Mouse (Mus musculus) hindbrain, embryonic 10.5 days (tissue): ENCODE measurements around the gene Tmem235. TPM values are rescaled to one million over a fixed set of nuclear protein-coding genes. Genes with fewer than 3 reads are reported as not detected.
A peak's percentile ranks its signal among the peaks of the same experiment; 100 is the strongest.
"Not testable (repeated sequence)": the region's sequence is repeated elsewhere in the genome, so short reads cannot be mapped to it uniquely, and the experiment has no call there.

Experiments
- DNase-seq: peaks from one replicate; pipeline ENCODE4 v3.0.0-alpha.2; 2017; ENCODE audit warnings: low spot score
- H3K27ac ChIP-seq: fragments of 300-500 bp; sonication (generic); 2 replicates; pipeline ENCODE4 v1.5.1; 2016; ENCODE audit warnings: mild to moderate bottlenecking, moderate library complexity
- H3K27me3 ChIP-seq: fragments of 300-500 bp; sonication (generic); 2 replicates; pipeline ENCODE4 v1.6.1; 2016; ENCODE audit warnings: mild to moderate bottlenecking; ENCODE audit not compliant: poor library complexity, insufficient read depth, severe bottlenecking
- H3K36me3 ChIP-seq: fragments of 300-500 bp; sonication (generic); 2 replicates; pipeline ENCODE4 v1.6.1; 2016; ENCODE audit warnings: mild to moderate bottlenecking, moderate library complexity
- H3K4me1 ChIP-seq: fragments of 300-500 bp; sonication (generic); replicated peaks from 2 replicates; pipeline ENCODE4 v1.6.1; 2016; ENCODE audit warnings: mild to moderate bottlenecking
- H3K4me3 ChIP-seq: fragments of 300-500 bp; sonication (generic); 2 replicates; pipeline ENCODE4 v1.5.1; 2016; ENCODE audit warnings: mild to moderate bottlenecking, moderate library complexity
- H3K9me3 ChIP-seq: fragments of 300-500 bp; sonication (generic); 2 replicates; pipeline ENCODE4 v1.6.1; 2016; ENCODE audit warnings: mild to moderate bottlenecking, moderate library complexity
- WGBS: fragments of 180-500 bp; shearing (Covaris S2); methylation state at CpG from one replicate; pipeline ENCODE4 v1.1.7; 2016; 5-methylcytosine and 5-hydroxymethylcytosine counted together
- polyA plus RNA-seq: library from polyadenylated mRNA; unstranded; fragments of >200 nt; fragmentation: Nextera tagmentation; extraction: Ambion mirVana; gene quantifications from 2 replicates; pipeline ENCODE4 v1.2.1, GENCODE M21; 2016

The Tmem235 gene
- polyA plus RNA-seq, 1 experiment from 2014 or later, result not detected

DNA sequence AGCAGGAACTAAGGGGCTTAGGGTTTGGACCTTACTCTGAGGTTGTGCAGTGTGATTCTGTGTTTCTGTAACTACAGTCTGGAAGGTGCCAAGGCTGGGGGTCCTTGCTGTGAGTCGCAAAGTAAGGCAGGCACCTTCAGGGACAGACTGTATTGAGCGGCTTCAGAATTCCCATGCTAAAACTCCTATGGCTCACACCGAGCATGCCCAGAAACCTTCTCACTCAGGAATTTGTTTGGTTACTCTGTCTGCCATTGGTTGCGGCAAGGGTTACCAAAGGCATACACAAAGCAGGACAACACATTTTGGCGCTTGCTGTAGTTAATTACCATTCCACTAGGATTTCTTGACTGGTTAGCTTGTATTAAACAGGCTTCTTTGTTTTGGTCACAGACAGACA is 34.4 kb upstream of the Tmem235 start:
- Histone ChIP-seq H3K4me3 (peak overlapping the region; percentile 73), H3K9me3 (no peaks in the 10 kb centered on the region), H3K27me3 (no peaks in the 10 kb centered on the region), H3K27ac (peak overlapping the region; percentile 95), H3K36me3 (peaks cover 30% of the 10 kb centered on the region), H3K4me1 (peaks cover 64% of the 10 kb centered on the region)
- WGBS, result 12% methylated on average over 5 of the region's 5 CpGs
- no peak for DNase-seq

DNA sequence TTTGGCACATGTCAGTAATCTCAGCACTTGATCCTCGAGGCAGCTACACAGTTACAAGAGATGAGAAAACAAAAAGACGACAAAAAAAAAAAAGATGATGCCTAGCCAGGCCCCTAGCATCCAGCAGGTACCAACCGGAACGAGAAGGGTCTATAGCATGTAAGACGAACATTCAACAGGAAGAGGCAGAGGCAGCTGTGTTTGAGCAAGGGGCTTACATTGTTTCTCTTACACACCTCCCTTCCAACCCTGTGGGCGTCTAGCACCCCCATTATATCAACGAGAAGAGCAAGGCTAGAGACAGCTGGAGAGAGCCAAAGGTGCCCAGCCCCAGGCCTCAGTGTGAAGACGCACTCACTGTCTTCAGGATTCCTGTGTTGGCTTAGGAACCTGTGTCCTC is 33.6 kb upstream of the Tmem235 start:
- no peak for DNase-seq
- Histone ChIP-seq H3K27me3 (no peaks in the 10 kb centered on the region), H3K4me1 (peaks cover 62% of the 10 kb centered on the region), H3K27ac (no peak overlapping the region), H3K36me3 (peaks cover 23% of the 10 kb centered on the region), H3K4me3 (peak overlapping the region; percentile 73; the same call in 1 of the 2 replicates), H3K9me3 (no peaks in the 10 kb centered on the region)
- WGBS, result 77% methylated on average over 8 of the region's 8 CpGs

DNA sequence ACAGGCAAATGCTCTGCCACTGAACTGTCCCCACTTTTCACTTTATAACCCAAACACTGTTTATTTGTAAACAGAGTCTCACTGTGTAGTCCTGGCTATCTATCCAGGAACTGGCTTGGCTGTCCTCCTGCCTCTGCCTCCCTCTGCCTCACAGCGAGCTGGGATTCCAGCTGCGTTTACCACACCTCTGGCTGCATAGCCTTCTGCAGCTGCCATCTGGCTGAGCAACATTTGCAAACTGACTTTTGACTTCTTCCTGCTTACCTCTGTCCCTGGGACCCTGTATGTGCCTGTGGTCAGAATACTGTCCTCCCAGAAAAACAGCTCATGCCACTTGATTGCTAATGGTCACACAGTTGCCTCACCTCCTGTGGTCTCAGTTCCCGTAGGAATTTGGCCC is 33.2 kb upstream of the Tmem235 start:
- no peak for DNase-seq
- H3K36me3 ChIP-seq, result peaks cover 18% of the 10 kb centered on the region
- WGBS, result 63% methylated on average over 3 of the region's 3 CpGs
- peaks cover 66% of the 10 kb centered on the region for H3K4me1 ChIP-seq
- H3K27me3 ChIP-seq, result no peaks in the 10 kb centered on the region
- no peaks in the 10 kb centered on the region for H3K9me3 ChIP-seq
- no peak overlapping the region for H3K27ac ChIP-seq
- H3K4me3 ChIP-seq, result no peak overlapping the region

DNA sequence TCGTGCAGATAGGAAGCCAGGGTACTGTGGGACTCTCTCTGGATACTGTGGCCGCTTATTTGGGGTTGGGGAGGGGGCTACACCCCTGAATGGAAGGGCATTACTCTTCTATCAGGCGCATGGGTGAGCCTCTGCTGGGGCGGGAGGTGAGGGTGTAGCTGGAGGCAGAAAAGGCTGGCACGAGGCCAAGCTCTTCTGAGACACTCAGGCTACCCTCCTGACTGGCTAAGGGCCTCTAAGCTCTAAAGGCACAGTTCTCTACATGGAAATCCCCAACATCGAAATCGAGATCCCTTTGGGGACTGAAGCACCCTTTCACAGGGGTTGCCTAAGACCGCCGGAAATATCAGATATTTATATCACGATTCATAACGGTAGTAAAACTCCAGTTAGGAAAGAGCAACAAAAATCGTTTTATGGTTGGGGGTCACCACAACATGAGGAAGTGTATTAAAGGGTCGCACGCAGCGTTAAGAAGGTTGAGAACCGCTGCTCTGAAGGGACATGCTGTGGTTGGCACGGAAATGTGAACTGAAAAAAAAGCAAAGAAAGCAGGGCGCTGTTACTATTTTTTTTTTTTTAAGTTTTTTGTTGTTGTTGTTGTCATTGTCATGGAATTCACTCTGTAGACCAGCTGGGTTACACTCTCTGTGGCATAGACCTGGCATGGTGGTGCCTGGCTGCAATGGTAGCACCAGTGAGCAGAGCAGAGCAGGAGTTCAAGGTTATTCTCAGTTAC is 32.2 kb upstream of the Tmem235 start:
- Histone ChIP-seq H3K9me3 (no peaks in the 10 kb centered on the region), H3K36me3 (peaks cover 9% of the 10 kb centered on the region), H3K27me3 (no peaks in the 10 kb centered on the region), H3K27ac (0 out of 2 replicates have a peak overlapping the region, but pooled peaks have one; percentile 13), H3K4me1 (peaks cover 65% of the 10 kb centered on the region), H3K4me3 (no peak overlapping the region)
- no peak for DNase-seq
- 90% methylated on average over 18 of the region's 18 CpGs for WGBS

DNA sequence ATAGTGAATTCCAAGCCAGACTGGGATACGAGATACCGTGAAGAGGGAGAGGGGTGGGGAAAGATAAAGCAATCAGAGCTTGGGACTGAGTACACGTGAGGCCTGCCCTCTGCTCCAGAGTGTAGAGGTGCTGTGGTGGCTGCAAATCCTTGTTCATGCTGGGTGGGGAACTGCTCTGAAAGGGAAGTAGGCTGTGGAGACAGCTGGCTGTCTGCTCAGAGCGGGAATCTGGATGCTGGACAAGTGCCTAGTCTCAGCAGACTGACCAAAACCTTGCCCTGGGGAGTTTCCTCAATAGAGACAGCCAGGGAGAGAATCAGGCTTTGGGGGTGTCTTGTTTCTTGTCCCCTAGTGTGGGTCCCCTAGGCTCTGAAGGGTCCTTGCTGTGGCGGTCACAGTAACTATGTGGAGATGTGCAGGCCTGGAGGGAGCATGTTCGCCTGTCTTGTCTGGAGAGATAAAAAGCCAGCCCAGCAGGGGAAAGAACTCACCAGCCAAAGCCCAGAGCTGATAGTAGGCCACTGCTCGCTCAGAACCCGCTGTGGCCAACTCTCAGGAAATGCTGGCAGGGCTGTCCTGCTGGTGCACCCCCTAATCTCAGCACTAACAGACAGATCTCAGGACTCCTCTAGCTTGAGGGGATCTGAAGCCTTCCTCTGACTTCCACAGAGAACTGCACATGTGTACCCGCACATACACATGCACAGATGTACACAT is 31.5 kb upstream of the Tmem235 start:
- 63% methylated on average over 9 of the region's 9 CpGs for WGBS
- no peak for DNase-seq
- H3K27ac ChIP-seq, result peak overlapping the region; percentile 13
- no peak overlapping the region for H3K4me3 ChIP-seq
- H3K27me3 ChIP-seq, result no peaks in the 10 kb centered on the region
- H3K9me3 ChIP-seq, result no peaks in the 10 kb centered on the region
- peaks cover 61% of the 10 kb centered on the region for H3K4me1 ChIP-seq
- H3K36me3 ChIP-seq, result peaks cover 1% of the 10 kb centered on the region

DNA sequence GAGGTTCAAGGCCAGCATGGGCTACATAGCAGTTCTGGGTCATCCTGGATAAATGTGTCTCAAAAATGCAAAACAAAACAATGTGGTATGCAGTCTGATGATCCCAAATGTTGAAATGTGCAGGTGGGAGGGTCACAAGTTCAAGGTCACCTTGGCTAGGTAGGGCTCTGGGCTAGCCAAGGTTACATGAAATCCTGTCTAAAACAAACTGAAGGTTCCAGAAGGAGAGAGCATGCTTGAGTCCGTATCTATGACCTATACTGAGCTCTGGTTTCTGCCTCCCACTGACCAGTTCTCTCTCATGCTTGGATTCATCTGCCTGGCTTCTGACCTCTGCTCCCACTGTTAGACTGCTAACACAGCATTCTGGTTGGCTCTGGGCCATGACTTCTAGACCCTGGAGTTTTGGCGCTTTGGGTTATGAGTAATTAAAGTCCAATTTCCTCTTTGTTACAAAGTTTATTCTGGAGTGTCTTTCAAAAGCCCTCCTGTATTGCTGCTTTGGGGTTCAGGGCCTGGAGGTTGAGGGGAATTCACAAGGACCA is 30.8 kb upstream of the Tmem235 start:
- Histone ChIP-seq H3K27ac (no peak overlapping the region), H3K4me1 (peaks cover 56% of the 10 kb centered on the region), H3K9me3 (no peaks in the 10 kb centered on the region), H3K4me3 (no peak overlapping the region), H3K36me3 (no peaks in the 10 kb centered on the region), H3K27me3 (no peaks in the 10 kb centered on the region)
- DNase-seq, result no peak
- 82% methylated on average over 2 of the region's 2 CpGs for WGBS

DNA sequence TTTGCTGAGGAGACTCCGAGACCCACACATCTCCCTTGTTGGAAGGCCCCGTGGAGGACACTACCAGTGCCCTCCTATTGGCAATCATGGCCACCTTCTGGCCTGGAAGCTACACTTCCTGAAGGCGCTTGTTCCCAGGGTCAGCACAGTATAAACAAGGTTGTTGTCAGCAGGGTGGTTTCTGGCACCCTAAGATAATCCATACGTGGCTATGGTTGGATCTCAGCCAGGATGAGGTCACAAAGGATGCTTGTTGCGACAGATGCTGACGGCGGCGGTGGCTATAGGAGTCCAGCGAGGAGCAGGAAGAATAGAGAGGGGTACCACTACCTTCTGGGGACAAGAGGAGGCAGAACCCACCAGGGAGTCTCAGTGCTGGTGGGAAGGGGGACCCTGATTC is 30.2 kb upstream of the Tmem235 start:
- H3K4me1 ChIP-seq, result peaks cover 49% of the 10 kb centered on the region
- WGBS, result 85% methylated on average over 9 of the region's 9 CpGs
- no peaks in the 10 kb centered on the region for H3K9me3 ChIP-seq
- no peaks in the 10 kb centered on the region for H3K27me3 ChIP-seq
- no peak overlapping the region for H3K27ac ChIP-seq
- H3K4me3 ChIP-seq, result no peak overlapping the region
- DNase-seq, result no peak
- no peaks in the 10 kb centered on the region for H3K36me3 ChIP-seq

DNA sequence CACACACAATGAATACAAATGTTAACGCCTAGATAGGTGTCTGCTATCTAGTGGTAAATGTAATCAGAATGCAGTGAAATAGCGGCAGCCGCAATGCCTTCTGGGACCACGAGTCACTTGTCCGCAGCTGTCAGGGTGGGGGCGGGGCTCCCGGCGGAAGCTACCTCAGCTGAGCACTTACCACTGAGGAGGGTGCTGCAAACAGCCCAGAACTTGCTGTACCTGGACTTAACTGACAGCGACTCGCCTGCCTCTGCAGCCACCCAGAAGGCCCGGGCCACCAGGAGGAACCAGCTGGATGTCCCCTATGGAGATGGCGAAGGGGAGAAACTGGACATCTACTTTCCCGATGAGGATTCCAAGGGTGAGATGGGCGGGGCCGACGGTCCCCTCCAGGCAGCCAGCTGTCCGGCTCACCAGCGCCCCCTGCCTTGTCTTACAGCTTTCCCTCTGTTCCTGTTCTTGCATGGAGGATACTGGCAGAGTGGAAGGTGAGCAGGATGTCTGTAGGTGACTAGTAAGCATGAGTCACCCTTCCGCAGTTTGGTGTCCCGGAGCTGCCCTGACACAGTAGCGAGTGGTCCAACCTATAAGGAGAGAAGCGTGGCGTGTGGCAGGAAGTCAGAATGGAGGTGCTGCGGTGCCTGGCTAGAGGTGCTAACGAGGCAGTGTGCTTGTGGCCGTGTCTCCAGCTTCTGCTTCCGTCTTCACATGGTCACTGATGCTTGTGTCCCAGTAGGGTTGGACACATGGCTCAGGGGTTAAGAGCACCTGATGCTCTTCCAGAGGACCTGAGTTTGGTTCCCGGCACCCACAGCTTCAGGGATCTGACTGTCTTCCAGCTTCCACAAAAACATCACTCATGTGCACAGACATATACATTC is 28.2 kb upstream of the Tmem235 start:
- peak; percentile 86 for DNase-seq
- Histone ChIP-seq H3K4me1 (peaks cover 40% of the 10 kb centered on the region), H3K27me3 (no peaks in the 10 kb centered on the region), H3K36me3 (no peaks in the 10 kb centered on the region), H3K9me3 (no peaks in the 10 kb centered on the region), H3K27ac (peak overlapping the region; percentile 66), H3K4me3 (peak overlapping the region; percentile 56)
- 17% methylated on average over 28 of the region's 28 CpGs for WGBS

DNA sequence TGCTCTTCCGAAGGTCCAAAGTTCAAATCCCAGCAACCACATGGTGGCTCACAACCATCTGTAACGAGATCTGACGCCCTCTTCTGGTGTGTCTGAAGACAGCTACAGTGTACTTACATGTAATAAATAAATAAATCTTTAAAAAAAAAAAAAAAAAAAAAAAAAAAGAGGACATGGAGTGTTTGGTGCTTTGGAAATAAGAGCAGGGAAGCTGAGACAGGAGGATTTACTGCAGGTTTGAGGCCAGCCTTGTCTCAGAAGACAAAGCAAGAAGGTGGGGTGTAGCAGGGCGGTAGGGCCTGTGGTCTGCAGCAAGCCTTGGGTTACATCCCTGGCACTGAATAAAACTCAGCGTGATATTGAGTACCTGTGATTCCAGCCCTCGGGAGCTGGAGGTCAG is 27.0 kb upstream of the Tmem235 start:
- H3K36me3 ChIP-seq, H3K27ac ChIP-seq, H3K4me3 ChIP-seq, H3K27me3 ChIP-seq, DNase-seq, H3K9me3 ChIP-seq: not testable (repeated sequence)
- peaks cover 34% of the 10 kb centered on the region for H3K4me1 ChIP-seq
- 81% methylated on average over 5 of the region's 6 CpGs for WGBS

DNA sequence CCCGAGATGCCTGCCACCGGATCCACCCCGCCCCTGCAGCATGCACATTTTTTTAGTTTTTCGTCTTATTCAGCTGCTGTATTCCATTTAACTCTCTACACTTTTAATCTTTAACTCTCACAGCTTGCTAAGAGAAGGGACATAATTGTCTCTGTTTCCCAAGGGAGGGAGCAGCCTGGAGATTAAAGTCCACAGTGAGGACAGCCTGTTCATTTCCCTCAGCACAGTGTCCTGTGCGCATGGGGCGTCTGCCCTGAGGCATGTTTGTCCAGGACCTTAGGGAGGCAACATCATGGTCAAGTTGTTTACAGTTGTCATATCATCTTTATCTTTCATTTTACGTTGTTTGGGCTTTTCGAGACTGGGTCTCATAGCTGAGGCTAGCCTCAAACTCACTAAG is 26.5 kb upstream of the Tmem235 start:
- DNase-seq, result no peak
- 90% methylated on average over 8 of the region's 8 CpGs for WGBS
- peaks cover 31% of the 10 kb centered on the region for H3K4me1 ChIP-seq
- H3K9me3 ChIP-seq, result no peaks in the 10 kb centered on the region
- H3K27ac ChIP-seq, result no peak overlapping the region
- no peaks in the 10 kb centered on the region for H3K36me3 ChIP-seq
- no peaks in the 10 kb centered on the region for H3K27me3 ChIP-seq
- H3K4me3 ChIP-seq, result no peak overlapping the region

DNA sequence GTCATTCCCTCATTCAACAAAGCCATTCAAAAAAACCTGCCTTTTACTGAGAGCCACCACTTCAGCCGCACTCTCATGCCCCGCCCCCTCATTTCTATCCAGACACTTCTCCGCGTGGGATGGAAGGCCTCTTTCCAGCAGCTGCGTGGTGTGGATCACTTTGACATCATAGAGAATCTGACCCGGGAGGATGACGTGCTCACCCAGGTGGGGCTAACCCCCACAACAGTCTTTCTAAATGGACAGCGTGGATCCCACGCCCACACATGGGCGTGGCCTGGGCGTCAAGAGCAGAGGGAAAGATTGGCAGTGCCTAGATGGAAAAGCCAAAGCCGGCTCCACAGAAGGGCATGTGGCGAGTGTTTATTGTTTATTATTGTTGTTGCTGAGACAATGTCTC is 24.2 kb upstream of the Tmem235 start:
- peak overlapping the region; percentile 23 for H3K4me3 ChIP-seq

DNA sequence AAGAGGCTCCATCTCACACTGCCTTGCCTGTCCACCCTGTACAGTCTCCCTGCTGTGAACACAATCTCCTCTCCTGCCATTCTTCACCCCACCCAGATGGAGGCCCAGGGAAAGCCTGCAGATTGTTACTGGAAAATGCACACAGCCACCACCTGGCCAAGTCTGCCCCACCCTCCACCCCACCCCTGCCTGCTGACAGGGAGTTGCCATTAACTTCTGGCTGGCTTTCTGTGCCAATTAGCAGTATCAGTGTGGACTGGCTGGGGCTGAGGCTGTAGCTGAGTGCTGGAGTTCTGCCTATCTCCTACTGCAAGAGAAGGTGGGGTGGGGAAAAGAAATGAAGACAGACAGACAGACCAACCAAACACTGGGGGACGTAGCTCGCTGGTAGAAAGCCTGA is 22.0 kb upstream of the Tmem235 start:
- Histone ChIP-seq H3K4me3 (no peak overlapping the region), H3K4me1 (peaks cover 16% of the 10 kb centered on the region), H3K27ac (no peak overlapping the region), H3K9me3 (no peaks in the 10 kb centered on the region), H3K36me3 (no peaks in the 10 kb centered on the region), H3K27me3 (no peaks in the 10 kb centered on the region)
- no peak for DNase-seq
- 78% methylated on average over 2 of the region's 2 CpGs for WGBS

More for the DNA sequence above, 24.2 kb upstream of the Tmem235 start:
- no peak for DNase-seq
- no peak overlapping the region for H3K27ac ChIP-seq
- no peaks in the 10 kb centered on the region for H3K27me3 ChIP-seq
- H3K9me3 ChIP-seq, result no peaks in the 10 kb centered on the region
- peaks cover 27% of the 10 kb centered on the region for H3K4me1 ChIP-seq
- 31% methylated on average over 13 of the region's 13 CpGs for WGBS
- no peaks in the 10 kb centered on the region for H3K36me3 ChIP-seq
